Comparison of ENCODE assay signal across 19 mouse cellular contexts in genomic region chr7:74990198-74990597, GRCm38 (mm10).
A peak's percentile ranks its signal among the peaks of the same experiment; 100 is the strongest.
DNase-seq lines count a peak whose midpoint lies in the region; ATAC-seq and TF ChIP-seq lines count a peak whose summit lies in the region.
"Had no signal": no experiment of that assay in that cellular context is flagged by ENCODE, and none has a peak within 500 bp of the region (broad histone marks: within the 10 kb centered on the region; RNA-seq: fewer than 3 reads in every experiment).

No protein-coding gene starts in this region.

- no peak overlapping the region for H3K9ac ChIP-seq in lung, postnatal 0 days (replicated peaks; ENCODE audit: low read depth)
- H3K9ac ChIP-seq: limb, embryonic 12.5 days had no signal

- no peaks in the 10 kb centered on the region for H3K4me1 ChIP-seq in lung, postnatal 0 days (ENCODE audit: insufficient read depth, low read depth, low read length)
- H3K4me1 ChIP-seq in lung, adult 2 months (ENCODE audit: control insufficient read depth, insufficient read depth, low read length), result no peaks in the 10 kb centered on the region
- H3K4me1 ChIP-seq: limb, embryonic 12.5 days had no signal

- 52% methylated on average over 2 of the region's 2 CpGs for WGBS in lung, postnatal 0 days
- WGBS in lung, adult 2 months, result 49% methylated on average over 2 of the region's 2 CpGs

- TF ChIP-seq POLR2A in lung, adult 2 months (IDR thresholded peaks at IDR 0.05; ENCODE audit: borderline replicate concordance, extremely low read depth, low read depth, low read length), result no peak

- H3K36me3 ChIP-seq in lung, postnatal 0 days (ENCODE audit: insufficient read depth, low read length), result no peaks in the 10 kb centered on the region
- H3K36me3 ChIP-seq: limb, embryonic 12.5 days had no signal

- DNase-seq in kidney, postnatal 10 days, result peak; percentile 7
- DNase-seq in kidney, adult 11 months, result no peak
- peak; percentile 35 for DNase-seq in lung, postnatal 0 days (ENCODE audit: low spot score)
- no peak for DNase-seq in lung, adult 2 months
- no peak for DNase-seq in adrenal gland, postnatal 4 days (ENCODE audit: low spot score in 2 of 2)
- DNase-seq in c-Kit-positive CD71-positive TER-119-positive erythroid progenitor cells, embryonic 14.5 days (ENCODE audit: low spot score), result no peak
- DNase-seq: cerebellum, adult 8-10 months; embryo, embryonic 11 days; gastrocnemius, adult 2 months; heart, postnatal 36 days; spleen, adult 18-20 months; thymus, postnatal 36 days had no signal

- TF ChIP-seq CTCF in lung, postnatal 0 days (IDR thresholded peaks at IDR 0.05), result no peak
- no peak for TF ChIP-seq CTCF in lung, adult 2 months (IDR thresholded peaks at IDR 0.05; ENCODE audit: insufficient read depth, low read length)

- no peak for TF ChIP-seq EP300 in lung, postnatal 0 days (IDR thresholded peaks at IDR 0.05)

- H3K27ac ChIP-seq in lung, postnatal 0 days (ENCODE audit: low read length), result no peak overlapping the region
- H3K27ac ChIP-seq: gastrocnemius, adult 2 months; layer of hippocampus, adult 2 months; limb, embryonic 12.5 days had no signal

- no peaks in the 10 kb centered on the region for H3K27me3 ChIP-seq in lung, postnatal 0 days (replicated peaks; ENCODE audit: insufficient read depth, low read length)
- H3K27me3 ChIP-seq: limb, embryonic 12.5 days had no signal

- no peaks in the 10 kb centered on the region for H3K9me3 ChIP-seq in lung, postnatal 0 days (ENCODE audit: low read length)
- H3K9me3 ChIP-seq: limb, embryonic 12.5 days had no signal

- H3K4me3 ChIP-seq in lung, postnatal 0 days (ENCODE audit: low read depth, low read length), result no peak overlapping the region
- H3K4me3 ChIP-seq in lung, adult 2 months (replicated peaks; ENCODE audit: extremely low read depth, low read depth, low read length), result no peak overlapping the region
- H3K4me3 ChIP-seq: erythroblast, embryonic 14.5 days; gastrocnemius, adult 2 months; layer of hippocampus, adult 2 months; limb, embryonic 12.5 days had no signal

- ATAC-seq in lung, postnatal 0 days, result no peak
- 0 out of 2 replicates have a peak, but pooled peaks have one; percentile 15 for ATAC-seq in common myeloid progenitor, adult 5-6 weeks (replicated peaks; ENCODE audit: low read depth, poor library complexity, severe bottlenecking)
- peak; percentile 64 for ATAC-seq in megakaryocyte progenitor cell, adult 5-6 weeks (replicated peaks; ENCODE audit: poor library complexity)
- ATAC-seq: activated CD4-positive, CD25-positive, alpha-beta regulatory T cell, adult 4 months had no signal

- no peak overlapping the region for H3K4me2 ChIP-seq in lung, postnatal 0 days (replicated peaks; ENCODE audit: low read depth, low read length)
- H3K4me2 ChIP-seq: heart, embryonic 11.5 days; limb, embryonic 12.5 days had no signal

Comparison
In these comparisons a context has a peak if more than half of its experiments do, and no peak if none do; other contexts are left out.
1. DNase-seq: peak in kidney, postnatal 10 days (single experiment) and lung, postnatal 0 days (single experiment); none in kidney, adult 11 months (single experiment), lung, adult 2 months (single experiment), adrenal gland, postnatal 4 days (0 of 2) and c-Kit-positive CD71-positive TER-119-positive erythroid progenitor cells, embryonic 14.5 days (single experiment).